Mouse (Mus musculus) gastrocnemius, adult 2 months (tissue): ENCODE data around the gene Gm20924. TPM values are rescaled to one million over a fixed set of nuclear protein-coding genes. Genes with fewer than 3 reads are reported as not detected.
"Not testable (repeated sequence)": the region's sequence is repeated elsewhere in the genome, so short reads cannot be mapped to it uniquely, and the experiment has no call there.

ENCODE experiments used
- DNase-seq: peaks from one replicate; pipeline ENCODE4 v3.0.0; 2022
- H3K27ac ChIP-seq: fragments of 200-600 bp; 2 replicates; pipeline ENCODE4 v1.8.1; 2022; ENCODE audit warnings: mild to moderate bottlenecking
- H3K4me3 ChIP-seq: fragments of 200-600 bp; 2 replicates; pipeline ENCODE4 v1.8.1; 2022; ENCODE audit warnings: mild to moderate bottlenecking, moderate library complexity
- intact Hi-C: fragments of 180-260 bp; cut with DNase I; formaldehyde crosslinking; loops from one replicate; pipeline ENCODE4 v1.15.1; 2025
- long read RNA-seq, 2 experiments: library from polyadenylated mRNA; stranded (forward); transcript quantifications; one replicate each; pipeline ENCODE4 v2.0.0; 2021
- total RNA-seq, 2 experiments: library from RNA; stranded (reverse); gene quantifications; 2 replicates each; pipeline ENCODE4 v1.2.3; 2021

Gene Gm20924
- total RNA-seq = not detected
- long read RNA-seq, experiment 1 = 0 reads
- long read RNA-seq, experiment 2 = 0 reads

DNA sequence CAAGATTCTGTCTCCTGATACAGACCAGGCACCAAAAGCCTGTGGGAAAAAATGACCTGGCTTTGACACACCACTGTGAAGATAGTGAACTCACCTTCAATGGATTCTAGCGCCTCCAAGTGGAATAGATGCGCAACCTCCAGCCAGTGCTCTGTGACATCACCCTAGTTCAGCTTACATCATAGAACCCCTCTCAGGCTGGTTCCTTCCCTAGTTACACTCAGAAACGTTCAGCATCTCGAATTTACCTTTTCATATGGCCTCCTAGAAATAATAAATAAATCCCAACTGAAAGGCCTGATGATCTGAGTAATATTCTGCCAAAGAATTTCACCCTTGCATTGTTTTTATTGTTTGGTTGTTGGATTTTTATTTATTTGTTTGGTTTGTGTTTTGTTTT lies at the start of gene Gm20924:
TSS of gene Gm20924 (minus strand) at position 101 of the 400 bp plus-strand sequence.
- H3K4me3 ChIP-seq, DNase-seq, H3K27ac ChIP-seq, intact Hi-C loops: not testable (repeated sequence)

Other genes starting within 250 kb of the Gm20924 start
- not detected for gene Gm20736, start 170.2 kb upstream of the Gm20924 start, total RNA-seq